Mouse (Mus musculus): Measurements from ENCODE around the gene Ccdc6. TPM values are rescaled to one million over a fixed set of nuclear protein-coding genes. Genes with fewer than 3 reads are reported as not detected.

Ccdc6 gene
- polyA plus RNA-seq, 1 experiment from 2014 or later = 19.1 TPM

DNA sequence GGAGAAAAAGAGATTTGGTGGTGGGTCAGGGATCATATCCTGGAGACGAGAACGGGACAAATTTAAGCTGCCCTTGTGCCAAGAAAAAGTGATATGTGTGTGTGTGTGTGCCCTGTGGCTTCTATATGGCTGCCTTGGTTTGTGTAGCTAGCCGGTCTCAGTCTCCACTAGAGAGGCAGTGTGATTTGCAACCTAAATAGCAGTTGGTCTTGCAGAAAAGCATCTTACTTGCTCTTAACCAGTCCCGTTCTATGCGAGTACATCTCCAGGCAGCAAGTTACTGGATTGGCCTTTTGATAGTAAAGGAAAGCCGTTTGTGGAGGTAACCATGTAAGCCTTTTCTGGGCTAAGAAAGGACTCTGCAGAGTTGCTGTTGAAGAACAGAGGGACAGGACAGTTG, 1.7 kb downstream of the Ccdc6 start:
- WGBS = 22% methylated on average over 6 of the region's 6 CpGs
- Histone ChIP-seq H3K27ac (ENCODE audit: low read depth, low read length) (peak overlapping the region; percentile 70), H3K4me2 (peak overlapping the region; percentile 76), H3K36me3 (ENCODE audit: control insufficient read depth, insufficient read depth, low read length) (peaks cover 13% of the 10 kb centered on the region), H3K4me3 (ENCODE audit: low read depth, low read length) (peak overlapping the region; percentile 73), H3K4me1 (replicated peaks; ENCODE audit: control insufficient read depth, insufficient read depth, low read length) (peaks cover 35% of the 10 kb centered on the region), H3K9ac (ENCODE audit: low read depth, low read length) (peak overlapping the region; percentile 87), H3K27me3 (replicated peaks; ENCODE audit: control insufficient read depth, insufficient read depth, low read length) (no peaks in the 10 kb centered on the region), H3K9me3 (ENCODE audit: control insufficient read depth, low read length) (0 out of 2 replicates have a peak, but pooled peaks cover 5% of the 10 kb centered on the region)
- ATAC-seq (replicated peaks; ENCODE audit: low FRiP score) (no peak), DNase-seq (ENCODE audit: low spot score) (no peak)

DNA sequence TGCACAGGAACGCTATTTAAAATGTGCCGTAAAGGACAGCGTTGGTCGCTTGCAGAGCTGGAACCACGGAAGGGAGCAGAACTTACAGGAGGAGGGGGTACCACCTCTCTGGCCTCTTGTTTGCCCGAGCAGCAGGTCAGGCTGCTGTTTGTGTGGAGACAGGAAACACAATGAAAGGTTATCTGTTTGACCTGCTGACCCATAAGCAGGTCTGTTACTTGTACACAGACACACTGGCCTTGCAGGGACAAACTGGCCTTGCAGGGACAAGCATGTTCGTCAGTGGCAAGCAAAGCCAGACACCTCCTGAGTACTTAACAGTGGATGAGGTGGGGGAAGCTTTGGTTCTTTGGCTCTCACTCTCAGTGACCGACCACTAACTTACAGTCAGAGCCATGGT, 2.1 kb downstream of the Ccdc6 start:
- DNase-seq (ENCODE audit: low spot score) (no peak), ATAC-seq (replicated peaks; ENCODE audit: low FRiP score) (no peak)
- 31% methylated on average over 8 of the region's 8 CpGs for WGBS
- peaks cover 31% of the 10 kb centered on the region for H3K4me1 ChIP-seq (replicated peaks; ENCODE audit: control insufficient read depth, insufficient read depth, low read length)
- H3K4me3 ChIP-seq (ENCODE audit: low read depth, low read length) = peak overlapping the region; percentile 73
- peak overlapping the region; percentile 76 for H3K4me2 ChIP-seq
- H3K9ac ChIP-seq (ENCODE audit: low read depth, low read length) = no peak overlapping the region
- 0 out of 2 replicates have a peak, but pooled peaks cover 5% of the 10 kb centered on the region for H3K9me3 ChIP-seq (ENCODE audit: control insufficient read depth, low read length)
- H3K27ac ChIP-seq (ENCODE audit: low read depth, low read length) = peak overlapping the region; percentile 70
- peaks cover 13% of the 10 kb centered on the region for H3K36me3 ChIP-seq (ENCODE audit: control insufficient read depth, insufficient read depth, low read length)
- no peaks in the 10 kb centered on the region for H3K27me3 ChIP-seq (replicated peaks; ENCODE audit: control insufficient read depth, insufficient read depth, low read length)

DNA sequence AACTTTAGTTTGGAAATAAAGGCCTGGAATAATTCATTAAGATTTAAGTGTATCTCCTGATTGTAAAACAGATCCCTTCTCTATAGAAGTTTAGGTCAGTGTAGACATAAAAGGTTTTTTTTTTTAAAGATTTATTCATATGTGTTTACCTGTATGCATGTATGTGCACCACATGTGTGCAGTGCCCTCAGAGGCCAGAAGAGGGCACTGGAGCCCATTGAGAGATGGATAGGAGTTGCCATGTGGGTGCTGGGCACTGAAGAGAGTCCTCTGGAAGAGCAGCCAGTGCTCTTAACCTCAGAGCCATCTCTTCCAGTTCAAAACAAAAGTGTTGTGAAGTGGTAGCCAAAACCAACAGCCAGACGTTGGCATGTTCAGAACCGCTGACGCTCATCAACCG, 5.2 kb downstream of the Ccdc6 start:
- Histone ChIP-seq H3K27me3 (replicated peaks; ENCODE audit: control insufficient read depth, insufficient read depth, low read length) (no peaks in the 10 kb centered on the region), H3K36me3 (ENCODE audit: control insufficient read depth, insufficient read depth, low read length) (peaks cover 15% of the 10 kb centered on the region), H3K4me3 (ENCODE audit: low read depth, low read length) (no peak overlapping the region), H3K4me2 (no peak overlapping the region), H3K4me1 (replicated peaks; ENCODE audit: control insufficient read depth, insufficient read depth, low read length) (peaks cover 25% of the 10 kb centered on the region), H3K9me3 (ENCODE audit: control insufficient read depth, low read length) (0 out of 2 replicates have a peak, but pooled peaks cover 5% of the 10 kb centered on the region), H3K27ac (ENCODE audit: low read depth, low read length) (no peak overlapping the region), H3K9ac (ENCODE audit: low read depth, low read length) (no peak overlapping the region)
- 96% methylated on average over 4 of the region's 4 CpGs for whole genome bisulfite sequencing
- no peak for ATAC-seq (replicated peaks; ENCODE audit: low FRiP score)
- no peak for DNase-seq (ENCODE audit: low spot score)

DNA sequence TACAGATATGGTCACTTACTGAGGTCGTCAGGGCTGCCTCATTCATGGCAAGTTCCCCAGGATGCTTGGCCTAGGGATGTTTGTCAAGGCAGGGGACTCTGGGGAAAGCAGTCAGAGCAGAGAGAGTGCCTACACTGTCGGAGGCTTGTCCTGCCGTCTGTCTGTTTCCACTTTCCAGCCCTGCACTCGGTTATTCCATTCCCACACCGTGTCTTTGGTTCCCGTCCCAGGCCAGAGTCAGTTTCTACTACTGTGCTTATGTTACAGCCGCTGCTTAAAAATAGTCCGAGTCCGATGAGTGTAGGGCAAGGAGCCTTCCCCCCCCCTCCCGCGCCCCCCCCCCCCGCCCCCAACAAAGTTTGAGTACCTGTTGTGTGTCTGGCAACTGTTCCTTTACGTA, 11.1 kb downstream of the Ccdc6 start:
- H3K36me3 ChIP-seq (ENCODE audit: control insufficient read depth, insufficient read depth, low read length) = peaks cover 3% of the 10 kb centered on the region; the same call in 1 of the 2 replicates
- H3K4me2 ChIP-seq = no peak overlapping the region
- no peak overlapping the region for H3K4me3 ChIP-seq (ENCODE audit: low read depth, low read length)
- peaks cover 31% of the 10 kb centered on the region for H3K4me1 ChIP-seq (replicated peaks; ENCODE audit: control insufficient read depth, insufficient read depth, low read length)
- H3K9ac ChIP-seq (ENCODE audit: low read depth, low read length) = no peak overlapping the region
- ATAC-seq (replicated peaks; ENCODE audit: low FRiP score) (no peak), DNase-seq (ENCODE audit: low spot score) (no peak)
- H3K27me3 ChIP-seq (replicated peaks; ENCODE audit: control insufficient read depth, insufficient read depth, low read length) = no peaks in the 10 kb centered on the region
- no peak overlapping the region for H3K27ac ChIP-seq (ENCODE audit: low read depth, low read length)
- H3K9me3 ChIP-seq (ENCODE audit: control insufficient read depth, low read length) = no peaks in the 10 kb centered on the region
- 73% methylated on average over 12 of the region's 13 CpGs for WGBS

DNA sequence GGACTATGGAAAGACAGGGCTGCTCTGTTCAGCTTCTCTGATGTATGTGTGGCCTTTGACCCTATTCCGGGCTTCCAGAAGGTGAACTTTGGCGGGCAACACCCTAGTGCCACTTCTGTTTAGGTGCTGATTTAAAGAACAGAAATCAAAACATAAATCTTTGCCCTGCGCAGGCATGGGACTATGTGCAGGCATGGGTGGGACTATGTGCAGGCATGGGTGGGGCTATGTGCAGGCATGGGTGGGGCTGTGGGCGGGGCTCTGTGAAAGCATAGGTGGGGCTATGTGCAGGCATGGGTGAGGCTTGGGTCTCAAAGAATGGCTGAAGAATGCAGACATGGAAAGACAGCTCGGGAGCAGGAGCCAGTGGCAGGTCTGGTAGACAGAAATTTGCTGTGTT, 13.1 kb downstream of the Ccdc6 start:
- Histone ChIP-seq H3K9ac (ENCODE audit: low read depth, low read length) (no peak overlapping the region), H3K4me1 (replicated peaks; ENCODE audit: control insufficient read depth, insufficient read depth, low read length) (peaks cover 27% of the 10 kb centered on the region), H3K4me3 (ENCODE audit: low read depth, low read length) (no peak overlapping the region), H3K27me3 (replicated peaks; ENCODE audit: control insufficient read depth, insufficient read depth, low read length) (no peaks in the 10 kb centered on the region), H3K9me3 (ENCODE audit: control insufficient read depth, low read length) (no peaks in the 10 kb centered on the region), H3K4me2 (peak overlapping the region; percentile 2; the same call in 1 of the 2 replicates), H3K36me3 (ENCODE audit: control insufficient read depth, insufficient read depth, low read length) (peaks cover 4% of the 10 kb centered on the region; the same call in 1 of the 2 replicates), H3K27ac (ENCODE audit: low read depth, low read length) (no peak overlapping the region)
- DNase-seq (ENCODE audit: low spot score) (no peak), ATAC-seq (replicated peaks; ENCODE audit: low FRiP score) (peak; percentile 95)
- 45% methylated on average over 5 of the region's 5 CpGs for WGBS

DNA sequence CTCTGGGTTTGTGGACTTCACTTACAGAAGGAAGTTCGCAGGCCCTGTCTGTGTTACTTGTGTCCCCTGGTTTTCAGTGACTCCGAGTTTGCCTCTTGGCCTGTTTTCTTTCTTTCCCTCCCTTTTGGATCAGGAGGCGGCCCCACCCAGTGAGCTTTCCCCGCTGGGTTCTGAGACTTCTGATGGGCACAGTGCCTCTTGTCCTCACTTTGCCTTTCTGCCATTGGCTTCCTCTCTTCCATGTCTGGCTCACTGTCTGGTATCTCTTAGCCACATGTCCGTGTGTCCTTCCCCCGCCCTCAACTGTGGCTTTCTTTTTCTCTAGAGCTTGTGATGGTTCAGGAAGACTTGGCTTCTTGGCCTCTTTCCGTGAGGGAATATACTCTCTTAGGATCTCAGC, 13.9 kb downstream of the Ccdc6 start:
- H3K27ac ChIP-seq (ENCODE audit: low read depth, low read length) = no peak overlapping the region
- WGBS = 72% methylated on average over 7 of the region's 7 CpGs

DNA sequence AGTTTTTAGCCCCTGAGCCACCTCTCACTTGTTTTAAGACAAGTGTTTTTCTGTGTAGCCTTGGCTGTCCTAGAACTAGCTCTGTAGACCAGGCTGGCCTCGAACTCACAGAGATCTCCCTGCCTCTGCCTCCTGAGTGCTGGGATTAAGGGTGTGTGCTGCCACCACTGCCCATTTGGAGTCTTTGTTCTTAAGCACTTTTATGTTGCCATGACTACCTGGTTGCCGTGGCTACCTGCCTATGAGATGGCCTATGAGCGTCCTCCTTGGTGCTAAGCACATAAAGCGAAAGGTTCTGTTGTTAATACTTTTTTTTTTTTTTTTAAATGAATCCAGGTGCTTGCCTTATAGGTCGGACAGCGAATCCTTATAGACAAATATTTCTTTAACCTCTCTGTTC, 14.7 kb downstream of the Ccdc6 start:
- Histone ChIP-seq H3K27me3 (replicated peaks; ENCODE audit: control insufficient read depth, insufficient read depth, low read length) (no peaks in the 10 kb centered on the region), H3K9me3 (ENCODE audit: control insufficient read depth, low read length) (no peaks in the 10 kb centered on the region), H3K27ac (ENCODE audit: low read depth, low read length) (no peak overlapping the region), H3K4me3 (ENCODE audit: low read depth, low read length) (no peak overlapping the region), H3K4me2 (no peak overlapping the region), H3K36me3 (ENCODE audit: control insufficient read depth, insufficient read depth, low read length) (peaks cover 2% of the 10 kb centered on the region; the same call in 1 of the 2 replicates), H3K4me1 (replicated peaks; ENCODE audit: control insufficient read depth, insufficient read depth, low read length) (peaks cover 25% of the 10 kb centered on the region), H3K9ac (ENCODE audit: low read depth, low read length) (no peak overlapping the region)
- 94% methylated on average over 6 of the region's 6 CpGs for WGBS
- ATAC-seq (replicated peaks; ENCODE audit: low FRiP score) (no peak), DNase-seq (ENCODE audit: low spot score) (no peak)

More for the DNA sequence above, 13.9 kb downstream of the Ccdc6 start:
- Histone ChIP-seq H3K4me1 (replicated peaks; ENCODE audit: control insufficient read depth, insufficient read depth, low read length) (peaks cover 25% of the 10 kb centered on the region), H3K4me3 (ENCODE audit: low read depth, low read length) (no peak overlapping the region), H3K9me3 (ENCODE audit: control insufficient read depth, low read length) (no peaks in the 10 kb centered on the region), H3K36me3 (ENCODE audit: control insufficient read depth, insufficient read depth, low read length) (peaks cover 2% of the 10 kb centered on the region; the same call in 1 of the 2 replicates), H3K4me2 (no peak overlapping the region), H3K27me3 (replicated peaks; ENCODE audit: control insufficient read depth, insufficient read depth, low read length) (no peaks in the 10 kb centered on the region), H3K9ac (ENCODE audit: low read depth, low read length) (no peak overlapping the region)
- DNase-seq (ENCODE audit: low spot score) (no peak), ATAC-seq (replicated peaks; ENCODE audit: low FRiP score) (no peak)

DNA sequence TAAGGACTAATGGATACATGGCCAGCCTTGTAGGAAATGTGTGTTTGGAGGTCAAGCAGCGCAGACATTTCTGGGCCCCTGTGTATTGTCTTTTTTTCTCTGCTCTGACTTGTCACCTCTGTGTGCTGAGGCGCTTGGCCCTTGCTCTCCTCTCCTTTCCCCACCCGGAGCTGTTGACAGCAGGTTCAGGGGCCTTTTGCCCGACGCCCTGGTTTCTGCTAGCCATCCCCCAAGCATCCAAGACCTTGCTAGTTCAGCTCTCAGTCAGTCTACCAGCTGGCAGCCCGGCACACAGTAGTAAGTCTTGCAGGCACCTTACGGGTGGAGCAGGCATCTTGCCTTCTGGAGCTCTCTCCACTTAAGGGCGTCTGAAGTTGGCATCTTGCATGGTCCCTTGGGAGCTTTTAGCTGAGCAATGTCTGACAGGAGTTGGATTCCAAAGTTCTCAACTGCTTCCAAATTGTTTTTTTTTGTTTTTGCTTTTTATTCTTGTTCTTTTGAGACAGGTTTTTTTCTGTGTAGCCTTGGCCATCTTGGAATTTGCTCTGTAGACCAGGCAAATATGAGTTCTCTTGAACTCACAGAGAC, 17.2 kb downstream of the Ccdc6 start:
- no peak overlapping the region for H3K4me2 ChIP-seq
- peaks cover 31% of the 10 kb centered on the region for H3K4me1 ChIP-seq (replicated peaks; ENCODE audit: control insufficient read depth, insufficient read depth, low read length)
- peaks cover 2% of the 10 kb centered on the region; the same call in 1 of the 2 replicates for H3K36me3 ChIP-seq (ENCODE audit: control insufficient read depth, insufficient read depth, low read length)
- no peak for ATAC-seq (replicated peaks; ENCODE audit: low FRiP score)
- no peaks in the 10 kb centered on the region for H3K27me3 ChIP-seq (replicated peaks; ENCODE audit: control insufficient read depth, insufficient read depth, low read length)
- H3K9me3 ChIP-seq (ENCODE audit: control insufficient read depth, low read length) = no peaks in the 10 kb centered on the region
- H3K4me3 ChIP-seq (ENCODE audit: low read depth, low read length) = no peak overlapping the region
- no peak overlapping the region for H3K9ac ChIP-seq (ENCODE audit: low read depth, low read length)
- H3K27ac ChIP-seq (ENCODE audit: low read depth, low read length) = no peak overlapping the region
- no peak for DNase-seq (ENCODE audit: low spot score)
- 90% methylated on average over 8 of the region's 8 CpGs for WGBS

DNA sequence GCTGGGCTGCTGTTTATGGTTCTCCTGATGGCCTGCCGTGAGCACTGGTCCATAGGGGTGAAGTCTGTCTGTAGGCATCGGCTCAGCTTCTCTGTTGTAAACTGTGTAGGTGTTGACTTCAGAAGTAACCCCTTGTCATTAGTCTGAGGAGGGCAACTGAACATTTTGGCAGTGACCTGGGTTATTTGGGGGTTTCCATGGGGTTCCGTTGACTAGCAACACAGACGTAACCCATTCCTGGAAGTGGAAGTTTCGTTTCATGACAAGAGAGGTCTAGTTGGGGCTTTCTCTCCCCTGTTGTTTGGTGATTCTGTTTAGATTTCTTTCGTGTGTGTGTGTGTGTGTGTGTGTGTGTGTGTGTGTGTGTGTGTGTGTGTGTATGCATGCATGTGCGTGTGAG, 19.5 kb downstream of the Ccdc6 start:
- Histone ChIP-seq H3K4me1 (replicated peaks; ENCODE audit: control insufficient read depth, insufficient read depth, low read length) (peaks cover 36% of the 10 kb centered on the region), H3K9ac (ENCODE audit: low read depth, low read length) (no peak overlapping the region), H3K4me3 (ENCODE audit: low read depth, low read length) (no peak overlapping the region), H3K4me2 (no peak overlapping the region), H3K9me3 (ENCODE audit: control insufficient read depth, low read length) (no peaks in the 10 kb centered on the region), H3K36me3 (ENCODE audit: control insufficient read depth, insufficient read depth, low read length) (peaks cover 2% of the 10 kb centered on the region; the same call in 1 of the 2 replicates), H3K27ac (ENCODE audit: low read depth, low read length) (no peak overlapping the region), H3K27me3 (replicated peaks; ENCODE audit: control insufficient read depth, insufficient read depth, low read length) (no peaks in the 10 kb centered on the region)
- DNase-seq (ENCODE audit: low spot score) (no peak), ATAC-seq (replicated peaks; ENCODE audit: low FRiP score) (no peak)
- 94% methylated on average over 7 of the region's 7 CpGs for WGBS
